Mouse (Mus musculus): ENCODE data around the gene Csrp1. TPM values are rescaled to one million over a fixed set of nuclear protein-coding genes. Genes with fewer than 3 reads are reported as not detected.

Gene Csrp1
- polyA plus RNA-seq, 1 experiment, result 28.9 TPM

DNA sequence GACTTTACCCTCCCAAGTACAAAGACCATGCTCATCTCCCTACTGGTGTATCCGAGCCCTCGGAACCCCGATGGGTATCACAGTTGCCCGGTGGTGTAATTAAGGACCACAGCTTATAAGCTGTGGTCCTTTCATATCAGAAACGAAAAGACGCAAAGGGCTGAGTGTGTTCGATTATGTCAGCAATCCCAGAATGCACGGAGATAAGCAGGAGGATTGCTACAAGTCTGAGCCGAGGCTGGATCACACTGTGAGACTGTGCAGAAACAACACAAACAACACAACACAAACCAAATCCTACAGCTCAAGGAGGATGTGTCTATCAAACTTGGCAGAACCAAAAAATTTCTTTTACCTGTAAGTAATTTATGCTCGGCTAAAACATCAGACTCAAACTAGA, 43.6 kb upstream of the Csrp1 start:
- TF ChIP-seq POLR2A (IDR thresholded peaks at IDR 0.05; ENCODE audit: control insufficient read depth, low read depth, low read length) (no peak), CTCF (IDR thresholded peaks at IDR 0.05; ENCODE audit: control insufficient read depth, insufficient read depth, insufficient replicate concordance, low read depth, low read length) (no peak)
- H3K4me1 ChIP-seq (ENCODE audit: control insufficient read depth, insufficient read depth, low read length), result no peaks in the 10 kb centered on the region; the same call in 1 of the 2 replicates
- H3K27ac ChIP-seq (ENCODE audit: control insufficient read depth, insufficient read depth, low read depth, low read length), result no peak overlapping the region
- no peaks in the 10 kb centered on the region for H3K27me3 ChIP-seq (ENCODE audit: control insufficient read depth, insufficient read depth, low read length)
- H3K36me3 ChIP-seq (ENCODE audit: control insufficient read depth, insufficient read depth, low read length), result no peaks in the 10 kb centered on the region
- no peak overlapping the region for H3K4me3 ChIP-seq (ENCODE audit: control insufficient read depth, low read depth, low read length)

DNA sequence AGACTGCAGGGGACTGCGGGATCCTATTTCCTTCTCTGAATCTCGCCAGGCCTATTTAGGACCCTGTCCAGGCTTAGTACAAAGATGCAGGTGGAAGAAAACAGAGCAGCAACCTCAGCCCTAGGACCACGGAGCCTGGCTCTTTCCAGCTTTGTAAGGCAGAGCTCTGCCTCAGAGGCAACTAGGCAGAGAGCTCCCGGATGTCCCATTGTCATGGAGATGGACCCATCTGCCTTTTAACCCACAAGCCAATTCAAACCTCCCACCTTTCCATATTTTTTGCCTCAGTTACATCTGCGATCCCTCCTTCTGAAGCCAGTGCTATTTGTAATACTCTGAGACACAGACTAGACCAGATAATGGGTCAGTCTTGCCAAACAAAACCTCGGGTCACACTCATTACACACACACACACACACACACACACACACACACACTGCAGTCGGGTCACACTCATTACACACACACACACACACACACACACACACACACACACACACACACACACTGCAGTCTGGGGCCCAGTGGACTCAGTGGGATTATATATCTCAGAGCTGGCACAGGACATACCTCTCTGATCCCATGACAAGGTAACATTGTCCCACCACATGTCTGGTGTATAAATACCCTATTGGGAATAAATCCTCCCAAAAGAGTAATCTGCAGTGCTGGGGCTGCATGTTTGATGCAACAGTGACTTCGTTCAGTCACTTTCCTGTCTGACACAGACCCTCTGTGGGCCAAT, 42.8 kb upstream of the Csrp1 start:
- H3K27me3 ChIP-seq (ENCODE audit: control insufficient read depth, insufficient read depth, low read length), result no peaks in the 10 kb centered on the region
- H3K4me1 ChIP-seq (ENCODE audit: control insufficient read depth, insufficient read depth, low read length), result no peaks in the 10 kb centered on the region; the same call in 1 of the 2 replicates
- TF ChIP-seq CTCF (IDR thresholded peaks at IDR 0.05; ENCODE audit: control insufficient read depth, insufficient read depth, insufficient replicate concordance, low read depth, low read length), result no peak
- TF ChIP-seq POLR2A (IDR thresholded peaks at IDR 0.05; ENCODE audit: control insufficient read depth, low read depth, low read length), result no peak
- H3K4me3 ChIP-seq (ENCODE audit: control insufficient read depth, low read depth, low read length), result no peak overlapping the region
- H3K27ac ChIP-seq (ENCODE audit: control insufficient read depth, insufficient read depth, low read depth, low read length), result no peak overlapping the region
- no peaks in the 10 kb centered on the region for H3K36me3 ChIP-seq (ENCODE audit: control insufficient read depth, insufficient read depth, low read length)

DNA sequence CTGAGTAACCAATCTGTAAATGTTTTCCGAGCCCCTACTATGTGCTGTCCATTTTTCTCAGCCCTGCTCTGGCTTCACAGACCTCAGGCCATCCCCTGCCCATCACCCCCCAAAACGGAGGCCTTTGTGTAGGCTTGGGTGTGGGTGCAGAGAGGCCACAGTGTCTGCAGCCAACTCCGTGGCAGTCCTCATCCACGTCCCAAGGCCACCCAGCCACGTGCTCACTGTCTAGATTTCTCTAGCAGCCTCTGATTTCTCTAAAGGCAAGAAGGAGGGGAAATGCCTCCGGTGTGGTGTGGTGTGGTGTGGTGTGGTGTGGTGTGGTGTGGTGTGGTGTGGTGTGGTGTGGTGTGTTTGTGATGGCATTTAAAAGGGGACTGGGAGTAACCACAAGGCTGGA, 41.7 kb upstream of the Csrp1 start:
- no peaks in the 10 kb centered on the region for H3K27me3 ChIP-seq (ENCODE audit: control insufficient read depth, insufficient read depth, low read length)
- TF ChIP-seq CTCF (IDR thresholded peaks at IDR 0.05; ENCODE audit: control insufficient read depth, insufficient read depth, insufficient replicate concordance, low read depth, low read length) (no peak), POLR2A (IDR thresholded peaks at IDR 0.05; ENCODE audit: control insufficient read depth, low read depth, low read length) (no peak)

DNA sequence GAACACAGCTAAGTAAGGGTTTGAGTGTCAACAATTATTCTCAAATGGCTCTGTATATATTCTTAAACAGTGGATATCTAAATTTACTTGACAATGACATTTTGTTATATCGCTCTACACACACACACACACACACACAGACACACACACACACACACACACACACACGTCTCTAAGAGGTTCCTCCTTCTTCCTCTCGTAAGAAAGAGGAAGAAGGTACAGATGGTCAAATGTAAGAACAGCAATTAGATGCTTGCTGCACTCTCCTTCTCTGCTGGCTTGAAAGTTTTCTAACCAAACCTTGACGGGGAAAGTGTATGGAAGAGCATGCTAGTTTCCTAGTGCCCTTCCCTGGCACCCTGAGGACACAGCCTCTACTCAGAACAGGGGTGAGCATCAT, 39.1 kb upstream of the Csrp1 start:
- no peak overlapping the region for H3K4me3 ChIP-seq (ENCODE audit: control insufficient read depth, low read depth, low read length)
- H3K27ac ChIP-seq (ENCODE audit: control insufficient read depth, insufficient read depth, low read depth, low read length), result no peak overlapping the region
- H3K27me3 ChIP-seq (ENCODE audit: control insufficient read depth, insufficient read depth, low read length), result no peaks in the 10 kb centered on the region
- TF ChIP-seq CTCF (IDR thresholded peaks at IDR 0.05; ENCODE audit: control insufficient read depth, insufficient read depth, insufficient replicate concordance, low read depth, low read length) (no peak), POLR2A (IDR thresholded peaks at IDR 0.05; ENCODE audit: control insufficient read depth, low read depth, low read length) (no peak)
- H3K4me1 ChIP-seq (ENCODE audit: control insufficient read depth, insufficient read depth, low read length), result no peaks in the 10 kb centered on the region
- no peaks in the 10 kb centered on the region for H3K36me3 ChIP-seq (ENCODE audit: control insufficient read depth, insufficient read depth, low read length)

More for the DNA sequence above, 41.7 kb upstream of the Csrp1 start:
- no peak overlapping the region for H3K27ac ChIP-seq (ENCODE audit: control insufficient read depth, insufficient read depth, low read depth, low read length)
- no peaks in the 10 kb centered on the region; the same call in 1 of the 2 replicates for H3K4me1 ChIP-seq (ENCODE audit: control insufficient read depth, insufficient read depth, low read length)
- H3K4me3 ChIP-seq (ENCODE audit: control insufficient read depth, low read depth, low read length), result no peak overlapping the region
- no peaks in the 10 kb centered on the region for H3K36me3 ChIP-seq (ENCODE audit: control insufficient read depth, insufficient read depth, low read length)

- Histone ChIP-seq H3K36me3 (ENCODE audit: control insufficient read depth, insufficient read depth, low read length) (no peaks in the 10 kb centered on the region), H3K27me3 (ENCODE audit: control insufficient read depth, insufficient read depth, low read length) (no peaks in the 10 kb centered on the region), H3K27ac (ENCODE audit: control insufficient read depth, insufficient read depth, low read depth, low read length) (no peak overlapping the region), H3K4me3 (ENCODE audit: control insufficient read depth, low read depth, low read length) (no peak overlapping the region), H3K4me1 (ENCODE audit: control insufficient read depth, insufficient read depth, low read length) (no peaks in the 10 kb centered on the region)
- TF ChIP-seq POLR2A (IDR thresholded peaks at IDR 0.05; ENCODE audit: control insufficient read depth, low read depth, low read length), result no peak
- no peak for TF ChIP-seq CTCF (IDR thresholded peaks at IDR 0.05; ENCODE audit: control insufficient read depth, insufficient read depth, insufficient replicate concordance, low read depth, low read length)
These were observed 38.7 kb upstream of the Csrp1 start for GRCm38 (mm10) chr1:135681122-135681521.

GRCm38 (mm10) chr1:135684895-135685294, 35.0 kb upstream of the Csrp1 start:
- no peak for TF ChIP-seq POLR2A (IDR thresholded peaks at IDR 0.05; ENCODE audit: control insufficient read depth, low read depth, low read length)
- no peak for TF ChIP-seq CTCF (IDR thresholded peaks at IDR 0.05; ENCODE audit: control insufficient read depth, insufficient read depth, insufficient replicate concordance, low read depth, low read length)
- peaks cover 5% of the 10 kb centered on the region; the same call in 1 of the 2 replicates for H3K27me3 ChIP-seq (ENCODE audit: control insufficient read depth, insufficient read depth, low read length)
- no peak overlapping the region for H3K4me3 ChIP-seq (ENCODE audit: control insufficient read depth, low read depth, low read length)
- no peaks in the 10 kb centered on the region for H3K36me3 ChIP-seq (ENCODE audit: control insufficient read depth, insufficient read depth, low read length)
- no peak overlapping the region for H3K27ac ChIP-seq (ENCODE audit: control insufficient read depth, insufficient read depth, low read depth, low read length)
- H3K4me1 ChIP-seq (ENCODE audit: control insufficient read depth, insufficient read depth, low read length), result peaks cover 10% of the 10 kb centered on the region

DNA sequence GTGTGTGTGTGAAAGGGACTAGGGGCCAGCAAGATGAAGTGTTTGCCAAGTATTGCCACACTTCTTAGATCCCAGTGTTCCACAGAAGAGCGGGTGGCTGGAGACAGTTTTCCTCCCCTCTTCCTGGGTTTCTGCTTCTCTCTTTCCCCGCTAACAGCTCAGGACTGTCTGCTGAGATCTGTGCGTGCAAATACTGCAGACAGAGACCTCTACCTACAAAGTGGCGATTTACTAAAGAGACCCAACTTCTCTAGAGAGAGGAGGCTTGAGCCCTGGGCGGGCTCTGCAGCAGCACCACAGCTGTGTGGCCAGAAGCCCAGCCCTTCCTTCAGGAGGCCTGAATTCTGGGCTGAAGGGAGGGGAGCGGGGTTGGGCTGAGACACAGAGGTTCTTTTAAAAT, 34.5 kb upstream of the Csrp1 start:
- H3K27ac ChIP-seq (ENCODE audit: control insufficient read depth, insufficient read depth, low read depth, low read length), result no peak overlapping the region
- no peak overlapping the region for H3K4me3 ChIP-seq (ENCODE audit: control insufficient read depth, low read depth, low read length)
- H3K27me3 ChIP-seq (ENCODE audit: control insufficient read depth, insufficient read depth, low read length), result peaks cover 5% of the 10 kb centered on the region; the same call in 1 of the 2 replicates
- no peaks in the 10 kb centered on the region for H3K36me3 ChIP-seq (ENCODE audit: control insufficient read depth, insufficient read depth, low read length)
- H3K4me1 ChIP-seq (ENCODE audit: control insufficient read depth, insufficient read depth, low read length), result peaks cover 10% of the 10 kb centered on the region
- no peak for TF ChIP-seq POLR2A (IDR thresholded peaks at IDR 0.05; ENCODE audit: control insufficient read depth, low read depth, low read length)
- TF ChIP-seq CTCF (IDR thresholded peaks at IDR 0.05; ENCODE audit: control insufficient read depth, insufficient read depth, insufficient replicate concordance, low read depth, low read length), result no peak

All from testis, adult 2 months (tissue).